Mouse (Mus musculus) pancreas, adult 10 weeks (tissue): ENCODE data around the gene Olfr1048. TPM values are rescaled to one million over a fixed set of nuclear protein-coding genes. Genes with fewer than 3 reads are reported as not detected.

Source experiments
- polyA plus RNA-seq: library from polyadenylated mRNA; stranded (reverse); fragments of 350-450 nt; fragmentation: Illumina TruSeq; extraction: RNeasy Lipid Tissue Mini Kit (QIAGEN cat#74804); gene quantifications from one replicate; pipeline ENCODE4 v1.2.3, GENCODE M21; 2015; ENCODE audit warnings: low read depth, low replicate concordance; ENCODE audit not compliant: insufficient read depth

The Olfr1048 gene
- not detected for polyA plus RNA-seq

GRCm38 (mm10) chr2:86240189-86240588, at the start of gene Olfr1048:
Gene Olfr1048, minus strand, starts transcription at chr2:86240289.

GRCm38 (mm10) chr2:86278988-86279387, 38.9 kb upstream of the Olfr1048 start, which contains the start of gene Olfr1051:
Gene Olfr1051, minus strand, starts transcription at chr2:86279088.

DNA sequence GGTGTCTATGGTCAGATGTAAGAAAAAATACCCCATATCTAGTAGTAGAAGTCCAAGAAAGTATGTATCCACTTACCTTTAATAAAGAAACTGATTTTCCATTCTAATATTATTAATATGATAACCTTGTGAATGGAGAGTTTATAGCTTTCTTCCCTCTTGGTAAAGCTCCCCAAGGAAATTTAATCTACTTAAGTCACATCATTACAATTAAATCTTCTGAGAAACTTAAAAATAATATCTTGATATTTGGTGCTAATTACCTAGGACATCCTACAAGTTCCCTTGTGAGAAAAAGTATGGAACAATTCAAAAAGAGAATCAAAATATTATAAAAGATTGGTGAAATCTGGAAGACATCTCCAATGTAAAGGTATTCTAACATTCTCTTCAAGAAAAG, 18.1 kb upstream of the Olfr1048 start, which contains the start of gene Olfr1049:
Gene Olfr1049 (minus strand): TSS at position 101 of the 400 bp plus-strand sequence.

GRCm38 (mm10) chr2:86231301-86231700, 8.8 kb downstream of the Olfr1048 start, which contains the start of gene Olfr1047:
Gene Olfr1047, minus strand, starts transcription at chr2:86231401.

GRCm38 (mm10) chr2:86219214-86219613, 20.9 kb downstream of the Olfr1048 start, which contains the start of gene Olfr1046:
Gene Olfr1046, minus strand, starts transcription at chr2:86219314.

GRCm38 (mm10) chr2:86202909-86203308, 37.2 kb downstream of the Olfr1048 start, which contains the start of gene Olfr1045:
Gene Olfr1045, minus strand, starts transcription at chr2:86203009.

GRCm38 (mm10) chr2:86185583-86185982, 54.5 kb downstream of the Olfr1048 start, which contains the start of gene Olfr52:
Gene Olfr52, minus strand, starts transcription at chr2:86185683.

Other genes starting within 250 kb of the Olfr1048 start
- gene Olfr1031, start 250.0 kb downstream of the Olfr1048 start, polyA plus RNA-seq = not detected
- gene Olfr1032, start 234.7 kb downstream of the Olfr1048 start, polyA plus RNA-seq = not detected
- 0.72 TPM for gene Olfr1033, start 219.7 kb downstream of the Olfr1048 start, polyA plus RNA-seq
- gene Olfr1034, start 194.4 kb downstream of the Olfr1048 start, polyA plus RNA-seq = 0.17 TPM
- gene Olfr1036, start 166.3 kb downstream of the Olfr1048 start, polyA plus RNA-seq = not detected
- gene Olfr1037, start 152.9 kb downstream of the Olfr1048 start, polyA plus RNA-seq = not detected
- gene Olfr1039, start 104.4 kb downstream of the Olfr1048 start, polyA plus RNA-seq = not detected
- not detected for gene Olfr1040, start 93.6 kb downstream of the Olfr1048 start, polyA plus RNA-seq
- not detected for gene Olfr1042, start 78.5 kb downstream of the Olfr1048 start, polyA plus RNA-seq
- not detected for gene Olfr1043, start 72.8 kb downstream of the Olfr1048 start, polyA plus RNA-seq
- gene Olfr1044, start 62.5 kb downstream of the Olfr1048 start, polyA plus RNA-seq = not detected
- gene Olfr52, start 54.6 kb downstream of the Olfr1048 start, polyA plus RNA-seq = not detected
- not detected for gene Olfr1045, start 37.3 kb downstream of the Olfr1048 start, polyA plus RNA-seq
- not detected for gene Olfr1046, start 21.0 kb downstream of the Olfr1048 start, polyA plus RNA-seq
- gene Olfr1047, start 8.9 kb downstream of the Olfr1048 start, polyA plus RNA-seq = not detected
- gene Olfr1049, start 18.0 kb upstream of the Olfr1048 start, polyA plus RNA-seq = not detected
- not detected for gene Olfr1051, start 38.8 kb upstream of the Olfr1048 start, polyA plus RNA-seq
- gene Olfr1052, start 52.2 kb upstream of the Olfr1048 start, polyA plus RNA-seq = not detected
- not detected for gene Olfr1053, start 75.0 kb upstream of the Olfr1048 start, polyA plus RNA-seq
- not detected for gene Olfr1054, start 95.1 kb upstream of the Olfr1048 start, polyA plus RNA-seq
- not detected for gene Olfr1055, start 110.0 kb upstream of the Olfr1048 start, polyA plus RNA-seq
- gene Olfr1056, start 122.2 kb upstream of the Olfr1048 start, polyA plus RNA-seq = not detected
- gene Olfr1057, start 138.1 kb upstream of the Olfr1048 start, polyA plus RNA-seq = not detected
- gene Olfr1058, start 148.3 kb upstream of the Olfr1048 start, polyA plus RNA-seq = not detected
- gene Olfr1061, start 173.8 kb upstream of the Olfr1048 start, polyA plus RNA-seq = not detected
- not detected for gene Olfr1062, start 186.5 kb upstream of the Olfr1048 start, polyA plus RNA-seq
- gene Olfr1065, start 210.3 kb upstream of the Olfr1048 start, polyA plus RNA-seq = not detected
- not detected for gene Olfr1066, start 216.0 kb upstream of the Olfr1048 start, polyA plus RNA-seq
- gene Olfr228, start 247.1 kb upstream of the Olfr1048 start, polyA plus RNA-seq = not detected